Mouse (Mus musculus) central nervous system, embryonic 18 days (tissue): ENCODE data around the gene Rad51. TPM values are rescaled to one million over a fixed set of nuclear protein-coding genes. Genes with fewer than 3 reads are reported as not detected.

ENCODE experiments used
- polyA plus RNA-seq: library from polyadenylated mRNA; depleted of rRNA; stranded (reverse); fragments of >200 nt; gene quantifications from 2 replicates; pipeline ENCODE4 v1.2.3, GENCODE M21; 2012; rRNA removed

The Rad51 gene
- polyA plus RNA-seq, result 6.3 and 6.6 TPM in 2 replicates

GRCm38 (mm10) chr2:119112438-119113112, at the start of gene Rad51:
Gene Rad51 (plus strand): TSS chr2:119112793.

DNA sequence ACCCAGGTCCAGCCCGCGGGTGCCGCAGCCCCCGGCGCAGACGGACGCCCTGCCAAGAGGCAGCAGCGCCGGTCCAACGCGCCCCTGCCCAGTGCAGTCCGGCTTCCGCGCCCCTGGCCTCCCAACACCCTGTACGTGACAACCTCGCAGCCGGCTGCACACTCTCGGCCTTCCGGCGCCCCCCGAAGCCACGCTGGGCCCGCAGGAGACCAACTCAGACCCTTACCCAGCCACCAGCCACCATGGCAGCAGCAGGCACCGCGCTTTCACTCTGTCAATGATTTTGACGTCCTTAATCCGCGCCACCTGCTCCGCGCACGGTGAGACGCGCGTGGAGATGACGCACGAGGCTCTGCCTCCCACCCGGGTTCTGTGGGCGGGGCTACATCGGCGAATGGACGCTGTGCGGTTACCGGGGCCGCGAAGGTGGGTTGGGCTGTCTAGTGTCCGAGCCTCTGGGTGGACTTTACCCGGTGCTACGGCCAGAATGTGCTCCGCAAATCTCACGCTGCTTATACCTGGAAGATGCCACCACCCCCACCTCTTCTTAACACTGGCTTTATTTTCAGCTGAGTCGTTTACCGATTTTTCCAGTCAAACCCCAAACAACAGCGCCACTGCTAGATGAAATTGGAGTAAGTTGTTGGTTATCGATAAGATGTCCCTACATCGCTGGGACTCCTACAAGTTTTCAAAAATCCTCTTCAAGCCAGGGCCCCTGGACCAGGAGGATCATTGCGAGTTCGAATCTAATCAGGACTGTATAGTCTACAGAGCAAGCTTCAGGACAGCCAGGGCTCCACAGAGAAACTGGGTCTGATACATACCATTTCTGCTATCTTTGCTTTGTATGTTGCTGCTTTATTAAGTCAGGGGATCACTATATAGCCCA, 44.3 kb downstream of the Rad51 start, which contains the start of gene Rmdn3:
TSS of gene Rmdn3 (minus strand) at position 354 of the 892 bp plus-strand sequence.

DNA sequence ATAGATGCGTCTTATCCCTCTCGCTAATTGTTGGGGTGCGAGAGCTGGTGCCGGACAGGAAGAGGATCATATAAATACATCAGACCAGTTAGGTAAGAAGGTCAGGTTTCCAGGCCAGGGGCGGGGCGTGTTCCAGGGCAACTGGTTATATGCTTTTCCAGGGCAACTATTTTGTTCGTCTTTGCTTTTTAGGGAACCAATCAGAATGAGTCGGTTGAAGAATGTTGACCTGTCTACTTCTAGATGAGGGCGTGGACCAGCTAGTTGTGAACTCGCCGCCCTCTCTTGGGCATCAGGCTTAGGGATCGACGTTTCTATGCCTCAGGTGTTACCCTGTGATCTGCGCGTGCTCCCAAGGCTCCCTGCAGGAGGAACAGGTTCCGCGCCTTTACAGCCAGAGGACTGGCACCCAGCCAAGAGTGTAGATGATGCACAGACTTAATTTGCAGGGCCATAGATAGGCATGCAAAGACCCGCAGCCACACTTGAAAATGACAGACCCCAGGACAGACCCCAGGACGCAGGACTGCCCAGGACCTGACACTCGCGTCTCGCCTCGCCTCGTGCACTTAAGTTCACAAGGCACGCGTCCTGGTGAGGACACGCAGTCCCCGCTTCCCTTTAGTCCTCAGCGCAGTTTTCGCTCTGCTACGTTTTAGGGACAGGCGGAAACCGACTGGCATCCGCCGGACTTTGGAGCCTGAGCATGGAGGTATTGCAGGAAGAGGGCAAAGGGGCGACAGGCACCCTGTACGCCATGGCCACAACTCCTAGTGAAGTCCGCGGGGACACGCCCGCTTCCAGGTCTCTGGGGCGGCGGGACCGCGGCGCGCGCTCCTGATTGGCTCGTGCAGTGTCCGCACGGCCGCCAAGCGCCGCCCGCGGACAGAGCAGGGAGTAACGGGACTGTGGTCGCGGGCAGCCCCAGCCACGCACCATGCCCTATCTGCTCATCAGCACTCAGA, 54.6 kb downstream of the Rad51 start, which contains the start of gene Gchfr:
TSS of gene Gchfr (plus strand) at position 873 of the 965 bp plus-strand sequence.

GRCm38 (mm10) chr2:119173991-119174651, 61.5 kb downstream of the Rad51 start, which contains the start of gene Gm14137:
Gene Gm14137 (plus strand): TSS chr2:119174509.

Other genes starting within 250 kb of the Rad51 start
- gene Bahd1, start 212.4 kb upstream of the Rad51 start, polyA plus RNA-seq, result 15.9 and 19.6 TPM in 2 replicates
- 4.8 and 5.2 TPM in 2 replicates for gene Chst14, start 186.3 kb upstream of the Rad51 start, polyA plus RNA-seq
- 33.3 and 33.8 TPM in 2 replicates for gene Ccdc32, start 83.4 kb upstream of the Rad51 start, polyA plus RNA-seq
- gene Rpusd2, start 78.0 kb upstream of the Rad51 start, polyA plus RNA-seq, result 5.4 and 6.2 TPM in 2 replicates
- gene Knl1, start 65.7 kb upstream of the Rad51 start, polyA plus RNA-seq, result 1.1 and 1.3 TPM in 2 replicates
- gene Rmdn3, start 44.2 kb downstream of the Rad51 start, polyA plus RNA-seq, result 42.3 and 43.7 TPM in 2 replicates
- gene Gchfr, start 55.0 kb downstream of the Rad51 start, polyA plus RNA-seq, result 4.1 and 4.4 TPM in 2 replicates
- gene Gm14137, start 61.7 kb downstream of the Rad51 start, polyA plus RNA-seq, result 0.04 and 0.06 TPM in 2 replicates
- 71.4 and 73.4 TPM in 2 replicates for gene Zfyve19, start 95.8 kb downstream of the Rad51 start, polyA plus RNA-seq
- 38.2 and 43.2 TPM in 2 replicates for gene Dnajc17, start 96.0 kb downstream of the Rad51 start, polyA plus RNA-seq
- not detected in 2 replicates for gene Ppp1r14d, start 117.1 kb downstream of the Rad51 start, polyA plus RNA-seq
- 1.2 and 3.3 TPM in 2 replicates for gene Spint1, start 124.6 kb downstream of the Rad51 start, polyA plus RNA-seq
- gene Rhov, start 158.5 kb downstream of the Rad51 start, polyA plus RNA-seq, result 15.5 and 18.5 TPM in 2 replicates
- 20.8 and 22.9 TPM in 2 replicates for gene Vps18, start 175.9 kb downstream of the Rad51 start, polyA plus RNA-seq
- gene Dll4, start 213.0 kb downstream of the Rad51 start, polyA plus RNA-seq, result 6.6 and 7.2 TPM in 2 replicates
- 6.2 and 6.3 TPM in 2 replicates for gene Chac1, start 238.4 kb downstream of the Rad51 start, polyA plus RNA-seq